Mouse (Mus musculus): ENCODE measurements at regions not wholly inside any gene's neighbourhood (a gene's known extent, or its start where the extent isn't known, plus 50 kb on each side); places are given as distances from the start of the nearest gene placed in this dataset.

DNA sequence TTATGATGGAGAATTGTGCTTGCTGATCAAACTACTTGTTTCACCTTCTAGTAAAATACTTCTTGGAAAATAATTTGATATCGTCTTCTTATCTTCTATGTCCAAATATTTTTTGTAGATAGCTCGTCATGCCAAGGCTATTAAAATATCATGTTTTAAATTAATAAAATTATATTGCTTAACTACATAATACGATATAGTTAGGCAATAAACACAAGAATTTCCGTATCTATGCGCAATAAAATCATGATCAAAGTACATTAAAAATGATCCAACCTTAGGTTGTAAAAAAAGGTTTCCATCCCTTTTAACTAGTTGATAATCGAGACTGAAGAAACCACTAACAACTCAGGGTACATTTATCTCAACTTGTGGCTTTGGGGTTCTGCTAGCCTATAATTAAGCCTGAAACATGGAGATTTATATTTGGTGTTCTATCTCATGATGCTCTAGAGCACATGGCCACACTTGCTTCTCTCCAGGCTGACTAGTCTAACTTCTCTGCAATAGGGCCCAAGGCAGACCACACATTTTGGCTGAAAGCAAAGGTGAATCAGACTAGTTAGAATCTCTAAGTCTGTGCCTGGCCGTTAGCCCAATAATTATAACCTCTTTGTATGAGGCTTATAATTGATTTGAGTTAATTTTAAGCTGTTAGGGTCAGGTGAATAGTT is 314.5 kb downstream of the Plod2 start:
- no peak for DNase-seq (ENCODE audit: low spot score)

DNA sequence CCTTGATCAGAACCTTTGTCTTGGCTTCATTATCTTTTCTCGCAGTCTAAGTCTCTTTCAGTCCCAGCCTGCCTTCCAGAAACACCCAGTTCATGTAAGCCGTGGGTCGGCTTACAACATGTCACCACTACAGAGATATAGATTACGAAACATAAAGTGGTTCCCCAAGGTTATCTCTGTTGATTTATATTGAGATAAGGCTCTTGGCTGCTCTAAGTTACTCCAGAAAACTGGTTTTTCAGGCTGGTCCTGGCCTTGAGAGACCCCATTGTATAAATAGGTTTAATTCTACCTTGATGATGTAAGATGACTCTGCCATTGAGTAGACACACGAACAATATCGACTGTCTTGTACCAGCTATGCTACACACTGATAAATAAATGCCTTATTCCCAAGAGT is 323.8 kb downstream of the Plod2 start:
- DNase-seq (ENCODE audit: low spot score): no peak

DNA sequence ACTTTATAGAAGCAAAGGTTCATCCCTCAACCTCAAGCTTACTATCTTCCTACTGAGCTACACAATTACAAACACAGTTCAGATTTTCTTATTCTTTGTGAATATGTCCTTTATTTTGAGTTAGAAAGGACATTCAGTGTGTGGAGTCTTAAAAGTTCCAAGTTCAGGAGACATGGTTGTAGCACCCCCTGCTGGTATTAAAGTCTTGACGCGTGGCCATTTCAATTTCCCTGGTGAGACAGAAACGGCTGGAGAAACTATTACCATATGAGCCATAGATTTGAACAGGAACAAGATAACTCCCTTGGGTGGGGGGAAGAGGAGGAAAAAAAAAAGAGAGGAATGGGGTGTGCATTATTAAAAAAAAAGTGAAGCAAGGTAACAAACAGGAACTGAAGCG is 336.6 kb downstream of the Plod2 start:
- peak; percentile 41 for DNase-seq (ENCODE audit: low spot score)

DNA sequence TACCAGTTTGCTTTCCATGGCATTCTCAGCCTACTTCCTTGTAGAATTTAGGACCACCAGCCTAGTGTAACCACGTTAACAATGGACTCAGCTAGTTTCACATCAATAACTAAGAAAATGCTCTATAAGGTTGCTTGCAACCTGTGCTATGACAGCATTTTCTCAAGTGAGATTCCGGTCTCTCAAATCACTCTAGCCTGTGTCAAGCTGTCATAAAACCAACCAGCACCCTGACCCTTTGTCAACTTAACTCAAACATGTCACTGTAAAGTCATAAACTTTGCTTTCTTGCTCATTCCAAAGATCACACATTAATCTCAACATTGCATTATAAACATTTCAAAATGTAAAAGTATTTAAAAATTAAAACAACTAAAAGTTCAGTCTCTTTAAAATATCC is 337.8 kb downstream of the Plod2 start:
- DNase-seq (ENCODE audit: low spot score): no peak

DNA sequence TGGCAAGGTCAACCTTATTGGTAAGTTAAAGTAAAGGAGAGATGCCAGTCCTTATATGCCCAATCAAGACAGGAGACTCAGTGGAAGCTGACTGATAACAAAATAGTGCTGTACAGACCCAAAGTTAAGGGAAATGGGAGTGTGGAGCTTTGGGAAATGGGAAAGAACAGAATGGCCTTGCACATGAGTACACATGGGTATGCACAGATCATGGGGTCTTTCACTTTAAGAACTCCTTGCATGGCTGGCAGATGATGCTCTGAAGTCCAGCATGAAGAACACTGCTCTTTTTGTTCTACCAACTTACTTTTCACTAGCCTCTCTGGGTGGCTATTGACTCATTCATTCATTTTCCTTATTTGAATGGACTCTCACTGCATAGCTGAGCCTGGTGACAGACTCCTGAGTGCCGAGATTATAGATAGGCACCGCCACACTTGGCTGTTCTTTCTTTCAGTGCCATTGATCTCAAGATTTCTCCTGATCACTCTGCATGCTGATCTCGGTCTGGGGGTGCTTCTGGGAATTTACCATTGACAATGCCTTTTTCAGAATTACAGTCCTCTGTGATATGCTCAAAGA is 340.3 kb downstream of the Plod2 start:
- no peak for DNase-seq (ENCODE audit: low spot score)

GRCm38 (mm10) chr9:92890063-92890462 is 348.0 kb downstream of the Plod2 start:
- DNase-seq (ENCODE audit: low spot score): no peak

- DNase-seq (ENCODE audit: low spot score): no peak
Measured at GRCm38 (mm10) chr9:92899733-92900132, 357.7 kb downstream of the Plod2 start.

DNA sequence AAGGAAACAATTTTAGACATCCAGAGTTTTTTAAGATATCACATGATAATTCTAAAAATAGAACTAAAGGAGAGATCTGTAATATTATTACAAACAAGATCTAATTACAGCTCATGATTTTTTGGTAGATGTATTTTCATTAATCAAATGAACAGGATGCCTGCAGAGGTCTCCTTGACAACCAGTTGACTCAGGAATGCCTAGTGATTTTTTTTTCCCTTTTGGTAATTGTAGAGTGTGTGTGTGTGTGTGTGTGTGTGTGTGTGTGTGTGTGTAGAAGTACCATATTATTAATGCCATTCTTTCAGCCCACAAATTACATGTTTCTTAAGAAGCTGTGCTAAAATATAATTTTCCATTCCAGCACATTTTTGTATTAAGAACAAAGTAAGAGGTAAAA is 365.1 kb downstream of the Plod2 start:
- no peak for DNase-seq (ENCODE audit: low spot score)

GRCm38 (mm10) chr9:92919396-92919795 is 377.4 kb downstream of the Plod2 start:
- DNase-seq (ENCODE audit: low spot score): no peak

DNA sequence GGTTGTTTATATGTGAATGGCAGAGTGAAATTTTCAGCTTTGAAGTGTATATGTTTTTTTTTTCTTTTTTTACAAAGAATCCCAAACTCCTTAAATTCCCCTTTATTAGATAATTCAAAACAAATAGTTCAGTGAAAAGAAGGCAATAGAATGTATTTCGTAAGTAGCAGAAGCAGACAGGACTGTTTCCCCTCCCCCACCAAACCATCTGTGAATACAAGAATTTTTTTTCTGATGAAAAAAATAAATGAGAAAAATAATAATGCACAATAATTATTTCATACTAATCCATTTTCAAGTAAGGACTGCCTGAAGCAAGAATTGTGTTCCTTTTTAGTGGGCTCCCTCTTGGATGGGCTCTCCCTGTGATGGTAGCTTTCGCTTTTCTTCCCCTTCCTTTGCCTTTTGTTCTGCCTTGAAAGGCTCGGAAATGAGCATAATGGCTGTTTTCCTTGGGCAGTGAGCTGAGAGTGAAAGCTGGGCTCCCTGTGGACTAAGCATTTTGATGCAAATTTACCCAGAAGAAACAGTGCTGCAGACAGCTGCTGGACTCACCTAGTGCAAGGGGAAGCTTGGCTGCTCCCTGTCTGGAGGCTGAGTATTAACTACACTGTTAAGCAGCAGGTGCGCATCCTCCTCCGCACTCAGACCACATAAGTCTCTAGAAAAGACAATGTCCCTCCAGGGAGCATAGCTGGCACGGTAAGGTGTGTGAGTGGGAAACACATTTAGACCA is 388.4 kb downstream of the Plod2 start:
- DNase-seq (ENCODE audit: low spot score): no peak

DNA sequence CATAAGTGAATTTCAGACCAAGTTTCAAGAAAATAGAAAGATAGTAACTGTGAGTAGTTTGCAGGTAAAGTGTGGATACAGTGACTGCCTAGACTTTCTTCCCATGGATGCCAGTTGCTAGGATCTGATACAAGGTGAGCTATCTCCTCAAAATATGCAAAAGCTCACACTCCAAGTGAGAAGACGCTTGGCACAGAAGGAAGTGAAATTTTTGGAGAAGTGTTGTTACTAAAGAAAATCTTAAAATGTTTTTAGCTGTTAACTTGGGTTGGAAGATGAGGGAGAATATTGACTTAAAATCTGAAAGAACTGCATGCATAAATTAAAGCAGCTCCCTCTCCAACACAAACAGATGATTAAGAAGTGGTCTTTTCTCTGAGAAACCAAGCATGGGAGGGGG is 395.8 kb downstream of the Plod2 start:
- DNase-seq (ENCODE audit: low spot score): no peak

DNA sequence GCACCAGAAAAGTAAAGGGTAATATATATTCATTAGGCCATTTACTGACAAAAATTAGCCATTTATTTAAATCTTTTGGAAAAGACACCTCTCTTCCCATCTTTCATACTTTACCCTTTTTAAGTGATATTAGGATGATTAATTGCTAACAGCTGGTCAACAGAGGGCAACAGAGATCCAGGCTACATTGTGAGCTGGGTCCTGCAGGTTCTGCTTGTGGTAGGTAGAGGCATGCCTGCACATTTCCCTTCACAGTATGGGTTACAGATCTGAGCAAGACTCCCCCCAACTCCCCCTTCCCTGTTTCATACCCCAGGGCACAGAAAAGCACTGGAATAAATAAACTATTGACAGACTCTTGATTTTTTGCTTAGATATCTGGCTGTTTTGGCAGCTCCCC is 408.1 kb downstream of the Plod2 start:
- no peak for DNase-seq (ENCODE audit: low spot score)

GRCm38 (mm10) chr9:92963275-92963674 is 421.3 kb downstream of the Plod2 start:
- no peak for DNase-seq (ENCODE audit: low spot score)

DNA sequence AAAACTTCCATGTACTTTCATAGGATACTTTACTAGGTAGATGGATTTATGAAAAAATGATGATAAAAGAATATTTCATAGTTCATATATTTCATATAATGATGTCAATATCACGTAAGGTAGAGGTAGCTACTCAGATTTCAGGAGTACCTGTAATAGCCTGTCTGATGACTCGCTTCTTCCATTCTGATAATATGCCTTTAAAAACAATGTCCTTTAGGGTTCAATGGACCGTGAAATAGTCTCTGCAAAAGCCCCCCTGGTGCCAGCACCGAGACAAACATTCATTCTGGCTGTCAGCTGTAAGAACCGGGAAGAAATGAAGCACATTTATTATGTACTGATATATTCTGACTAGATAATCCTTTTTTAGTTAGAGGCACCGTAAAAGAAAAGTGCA is 449.7 kb downstream of the Plod2 start:
- no peak for DNase-seq (ENCODE audit: low spot score)

DNA sequence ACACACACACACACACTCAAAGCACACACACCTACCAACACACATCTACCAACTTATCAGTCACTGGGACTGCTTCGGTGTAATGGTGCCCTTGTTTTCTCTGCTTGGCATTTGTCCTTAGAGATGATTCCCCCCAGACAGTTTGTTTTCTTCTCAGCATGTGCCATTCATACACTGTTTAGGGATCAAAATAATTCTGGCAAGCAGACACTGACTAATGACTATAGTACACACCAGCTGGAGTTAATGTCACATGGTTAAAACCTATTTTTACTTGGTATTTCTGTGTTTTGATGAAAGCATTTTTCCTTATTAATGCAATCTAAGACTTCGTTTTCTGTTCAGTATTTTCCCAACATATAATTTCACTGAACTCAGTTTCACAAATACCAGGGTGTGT is 454.1 kb downstream of the Plod2 start:
- no peak for DNase-seq (ENCODE audit: low spot score)

DNA sequence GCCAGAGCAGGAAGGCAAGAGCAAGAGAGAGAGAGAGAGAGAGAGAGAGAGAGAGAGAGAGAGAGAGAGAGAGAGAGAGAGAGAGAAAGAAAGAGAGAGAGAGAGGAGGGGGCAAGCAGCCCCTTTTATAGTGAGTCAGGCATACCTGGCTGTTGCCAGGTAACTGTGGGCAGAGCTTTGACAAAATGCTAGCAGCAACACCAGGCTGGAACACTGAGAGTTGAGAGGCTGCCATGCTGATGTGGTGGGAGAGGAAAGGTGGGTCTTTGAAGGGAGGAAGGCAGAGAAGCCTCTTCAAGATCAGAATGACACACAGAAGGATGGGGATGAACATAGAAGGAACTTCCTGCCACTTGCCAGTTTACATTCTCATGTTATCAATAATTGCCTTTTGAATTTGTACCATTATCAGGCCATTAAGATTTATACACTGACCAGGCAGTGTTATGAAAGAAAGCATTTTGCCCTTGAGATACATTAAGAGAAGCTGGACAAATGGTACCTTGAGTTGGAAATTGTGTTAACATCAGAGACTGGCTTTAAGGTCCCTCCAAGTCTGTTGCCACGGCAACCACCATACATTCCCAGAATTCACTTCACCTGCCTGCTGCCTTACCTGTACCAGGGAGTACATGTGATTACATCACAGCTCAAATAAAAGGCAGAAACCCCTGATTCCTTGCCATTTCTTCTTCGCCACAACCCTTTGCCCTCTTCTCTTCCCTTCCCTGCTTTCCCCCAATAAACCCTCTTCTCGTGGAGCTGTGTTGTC is 463.3 kb downstream of the Plod2 start:
- no peak for DNase-seq (ENCODE audit: low spot score)

GRCm38 (mm10) chr9:93008511-93009302 is 466.7 kb downstream of the Plod2 start:
- peak; percentile 12 for DNase-seq (ENCODE audit: low spot score)

- DNase-seq (ENCODE audit: low spot score): no peak
Measured at GRCm38 (mm10) chr9:93044298-93044912, 502.4 kb downstream of the Plod2 start.

GRCm38 (mm10) chr9:93072140-93072539 is 530.1 kb downstream of the Plod2 start:
- DNase-seq (ENCODE audit: low spot score): no peak

DNA sequence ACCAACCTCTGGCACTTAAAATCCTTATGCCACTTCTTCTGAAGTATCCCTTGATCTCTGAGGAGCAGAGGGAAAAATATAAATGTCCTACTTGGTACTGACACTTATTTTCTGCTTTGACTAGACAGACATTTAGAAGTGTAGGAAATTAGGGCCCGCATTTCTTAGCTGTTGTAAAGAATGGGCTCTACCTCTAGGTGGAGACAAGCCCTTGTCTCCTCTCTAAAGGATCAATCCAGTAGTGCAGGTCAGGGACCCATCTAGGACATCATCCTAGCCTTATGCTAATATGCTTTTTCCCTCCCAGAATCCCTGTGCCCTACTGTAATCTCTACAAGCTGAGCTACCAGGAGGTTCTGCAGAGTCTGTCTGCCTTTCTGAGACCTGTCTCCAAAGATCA is 541.1 kb downstream of the Plod2 start:
- DNase-seq (ENCODE audit: low spot score): no peak

- DNase-seq (ENCODE audit: low spot score): no peak
Measured at GRCm38 (mm10) chr9:93098008-93098581, 556.1 kb downstream of the Plod2 start.
